Mouse (Mus musculus) embryonic facial prominence, embryonic 12.5 days (tissue): ENCODE measurements around the gene Crat. TPM values are rescaled to one million over a fixed set of nuclear protein-coding genes. Genes with fewer than 3 reads are reported as not detected.

ENCODE experiments used
- ATAC-seq: fragments of 200-750 bp; cut with Nextera tagmentation; 2 replicates; pipeline ENCODE4 v1.8.0; 2017; ENCODE audit not compliant: insufficient number of reproducible peaks, insufficient read depth, low FRiP score, low TSS enrichment
- H3K27ac ChIP-seq: fragments of 300-500 bp; sonication (generic); 2 replicates; pipeline ENCODE4 v1.5.1; 2016; ENCODE audit warnings: mild to moderate bottlenecking
- H3K27me3 ChIP-seq: fragments of 300-500 bp; sonication (generic); 2 replicates; pipeline ENCODE4 v1.6.1; 2016; ENCODE audit warnings: mild to moderate bottlenecking, moderate library complexity
- H3K36me3 ChIP-seq: fragments of 300-500 bp; sonication (generic); 2 replicates; pipeline ENCODE4 v1.6.1; 2016; ENCODE audit warnings: mild to moderate bottlenecking
- H3K4me1 ChIP-seq: fragments of 300-500 bp; sonication (generic); 2 replicates; pipeline ENCODE4 v1.6.1; 2016
- H3K4me2 ChIP-seq: fragments of 300-500 bp; sonication (generic); replicated peaks from 2 replicates; pipeline ENCODE4 v1.6.1; 2016; ENCODE audit warnings: mild to moderate bottlenecking, moderate library complexity
- H3K4me3 ChIP-seq: fragments of 300-500 bp; sonication (generic); 2 replicates; pipeline ENCODE4 v1.5.1; 2016; ENCODE audit warnings: mild to moderate bottlenecking
- H3K9ac ChIP-seq: fragments of 300-500 bp; sonication (generic); 2 replicates; pipeline ENCODE4 v1.6.1; 2016; ENCODE audit warnings: mild to moderate bottlenecking, moderate library complexity
- H3K9me3 ChIP-seq: fragments of 300-500 bp; sonication (generic); 2 replicates; pipeline ENCODE4 v1.6.1; 2016; ENCODE audit warnings: mild to moderate bottlenecking, moderate library complexity
- WGBS: fragments of 180-500 bp; shearing (Covaris S2); methylation state at CpG from one replicate; pipeline ENCODE4 v1.1.7; 2016; 5-methylcytosine and 5-hydroxymethylcytosine counted together
- polyA plus RNA-seq: library from polyadenylated mRNA; unstranded; fragments of >200 nt; fragmentation: Nextera tagmentation; extraction: Ambion mirVana; gene quantifications from 2 replicates; pipeline ENCODE4 v1.2.1, GENCODE M21; 2016

Gene Crat
- polyA plus RNA-seq, 1 experiment from 2014 or later = 23.8 TPM

- Histone ChIP-seq H3K4me1 (peaks cover 2% of the 10 kb centered on the region; the same call in 1 of the 2 replicates), H3K4me2 (no peak overlapping the region), H3K36me3 (peaks cover 43% of the 10 kb centered on the region), H3K27ac (no peak overlapping the region), H3K27me3 (no peaks in the 10 kb centered on the region), H3K9me3 (no peaks in the 10 kb centered on the region), H3K9ac (no peak overlapping the region), H3K4me3 (no peak overlapping the region)
- no peak for ATAC-seq
- WGBS = 87% methylated on average over 4 of the region's 4 CpGs
These were observed 30.0 kb downstream of the Crat start for GRCm38 (mm10) chr2:30385591-30385990.

- no peak overlapping the region for H3K4me2 ChIP-seq
- H3K4me1 ChIP-seq = no peaks in the 10 kb centered on the region
- ATAC-seq = no peak
- peaks cover 49% of the 10 kb centered on the region for H3K36me3 ChIP-seq
- no peak overlapping the region for H3K27ac ChIP-seq
- H3K4me3 ChIP-seq = no peak overlapping the region
- no peak overlapping the region for H3K9ac ChIP-seq
- H3K9me3 ChIP-seq = no peaks in the 10 kb centered on the region
- H3K27me3 ChIP-seq = no peaks in the 10 kb centered on the region
- 83% methylated on average over 5 of the region's 5 CpGs for WGBS
These were observed 30.8 kb downstream of the Crat start for GRCm38 (mm10) chr2:30384814-30385213.

- H3K9ac ChIP-seq = no peak overlapping the region
- H3K9me3 ChIP-seq = no peaks in the 10 kb centered on the region
- ATAC-seq = no peak
- no peaks in the 10 kb centered on the region for H3K27me3 ChIP-seq
- H3K36me3 ChIP-seq = peaks cover 83% of the 10 kb centered on the region
- H3K27ac ChIP-seq = no peak overlapping the region
- H3K4me1 ChIP-seq = no peaks in the 10 kb centered on the region
- H3K4me2 ChIP-seq = no peak overlapping the region
- H3K4me3 ChIP-seq = no peak overlapping the region
- WGBS = 91% methylated on average over 4 of the region's 4 CpGs
These were observed 34.3 kb downstream of the Crat start for GRCm38 (mm10) chr2:30381377-30381725.

GRCm38 (mm10) chr2:30380564-30381376, 34.8 kb downstream of the Crat start:
- no peak for ATAC-seq
- no peak overlapping the region for H3K9ac ChIP-seq
- H3K9me3 ChIP-seq = no peaks in the 10 kb centered on the region
- peaks cover 89% of the 10 kb centered on the region for H3K36me3 ChIP-seq
- H3K4me3 ChIP-seq = no peak overlapping the region
- H3K4me1 ChIP-seq = no peaks in the 10 kb centered on the region
- H3K27ac ChIP-seq = no peak overlapping the region
- no peaks in the 10 kb centered on the region for H3K27me3 ChIP-seq
- 88% methylated on average over 10 of the region's 10 CpGs for WGBS
- H3K4me2 ChIP-seq = no peak overlapping the region

GRCm38 (mm10) chr2:30379307-30379706, 36.3 kb downstream of the Crat start:
- WGBS = 86% methylated on average over 7 of the region's 7 CpGs
- no peak overlapping the region for H3K4me2 ChIP-seq
- H3K4me1 ChIP-seq = no peaks in the 10 kb centered on the region
- H3K9ac ChIP-seq = no peak overlapping the region
- no peak overlapping the region for H3K4me3 ChIP-seq
- no peaks in the 10 kb centered on the region for H3K9me3 ChIP-seq
- no peaks in the 10 kb centered on the region for H3K27me3 ChIP-seq
- H3K27ac ChIP-seq = no peak overlapping the region
- ATAC-seq = no peak
- peaks cover 92% of the 10 kb centered on the region for H3K36me3 ChIP-seq

GRCm38 (mm10) chr2:30377721-30378120, 37.9 kb downstream of the Crat start:
- H3K27ac ChIP-seq = no peak overlapping the region
- H3K4me1 ChIP-seq = no peaks in the 10 kb centered on the region
- no peak overlapping the region for H3K4me2 ChIP-seq
- no peaks in the 10 kb centered on the region for H3K27me3 ChIP-seq
- H3K36me3 ChIP-seq = peaks cover 92% of the 10 kb centered on the region
- 79% methylated on average over 5 of the region's 5 CpGs for WGBS
- H3K4me3 ChIP-seq = no peak overlapping the region
- ATAC-seq = no peak; the same call in 1 of the 2 replicates
- no peak overlapping the region for H3K9ac ChIP-seq
- H3K9me3 ChIP-seq = no peaks in the 10 kb centered on the region

- 88% methylated on average over 10 of the region's 10 CpGs for WGBS
- Histone ChIP-seq H3K27me3 (no peaks in the 10 kb centered on the region), H3K9me3 (no peaks in the 10 kb centered on the region), H3K4me1 (no peaks in the 10 kb centered on the region), H3K9ac (no peak overlapping the region), H3K4me2 (no peak overlapping the region), H3K4me3 (no peak overlapping the region), H3K27ac (no peak overlapping the region), H3K36me3 (peaks cover 91% of the 10 kb centered on the region)
- ATAC-seq = no peak
These were observed 39.7 kb downstream of the Crat start for GRCm38 (mm10) chr2:30375893-30376292.

- Histone ChIP-seq H3K4me2 (no peak overlapping the region), H3K9me3 (no peaks in the 10 kb centered on the region), H3K9ac (no peak overlapping the region), H3K4me1 (no peaks in the 10 kb centered on the region), H3K27ac (no peak overlapping the region), H3K36me3 (peaks cover 92% of the 10 kb centered on the region), H3K27me3 (no peaks in the 10 kb centered on the region), H3K4me3 (no peak overlapping the region)
- no peak for ATAC-seq
- WGBS = 96% methylated on average over 5 of the region's 5 CpGs
These were observed 42.9 kb downstream of the Crat start for GRCm38 (mm10) chr2:30372726-30373125.

- peaks cover 85% of the 10 kb centered on the region for H3K36me3 ChIP-seq
- ATAC-seq = no peak
- 92% methylated on average over 8 of the region's 8 CpGs for WGBS
- H3K27ac ChIP-seq = no peak overlapping the region
- H3K9ac ChIP-seq = no peak overlapping the region
- H3K9me3 ChIP-seq = no peaks in the 10 kb centered on the region
- no peaks in the 10 kb centered on the region for H3K27me3 ChIP-seq
- no peaks in the 10 kb centered on the region for H3K4me1 ChIP-seq
- no peak overlapping the region for H3K4me2 ChIP-seq
- no peak overlapping the region for H3K4me3 ChIP-seq
These were observed 44.1 kb downstream of the Crat start for GRCm38 (mm10) chr2:30371544-30371943.

GRCm38 (mm10) chr2:30366203-30366602, 49.4 kb downstream of the Crat start:
- H3K9me3 ChIP-seq = no peaks in the 10 kb centered on the region
- peaks cover 11% of the 10 kb centered on the region for H3K4me1 ChIP-seq
- H3K27me3 ChIP-seq = no peaks in the 10 kb centered on the region
- peaks cover 39% of the 10 kb centered on the region for H3K36me3 ChIP-seq
- H3K4me2 ChIP-seq = no peak overlapping the region
- H3K9ac ChIP-seq = no peak overlapping the region
- 81% methylated on average over 5 of the region's 5 CpGs for WGBS
- H3K4me3 ChIP-seq = no peak overlapping the region
- H3K27ac ChIP-seq = no peak overlapping the region
- no peak for ATAC-seq

- no peak for ATAC-seq
- Histone ChIP-seq H3K27me3 (no peaks in the 10 kb centered on the region), H3K4me2 (peak overlapping the region; percentile 87), H3K4me3 (peak overlapping the region; percentile 92), H3K9ac (peak overlapping the region; percentile 88), H3K36me3 (peaks cover 31% of the 10 kb centered on the region), H3K27ac (no peak overlapping the region), H3K9me3 (no peaks in the 10 kb centered on the region), H3K4me1 (peaks cover 11% of the 10 kb centered on the region)
- 84% methylated on average over 2 of the region's 2 CpGs for WGBS
These were observed 50.1 kb downstream of the Crat start for GRCm38 (mm10) chr2:30365281-30366069.
